17 mouse cellular contexts compared by ENCODE assay signal in the genomic region with DNA sequence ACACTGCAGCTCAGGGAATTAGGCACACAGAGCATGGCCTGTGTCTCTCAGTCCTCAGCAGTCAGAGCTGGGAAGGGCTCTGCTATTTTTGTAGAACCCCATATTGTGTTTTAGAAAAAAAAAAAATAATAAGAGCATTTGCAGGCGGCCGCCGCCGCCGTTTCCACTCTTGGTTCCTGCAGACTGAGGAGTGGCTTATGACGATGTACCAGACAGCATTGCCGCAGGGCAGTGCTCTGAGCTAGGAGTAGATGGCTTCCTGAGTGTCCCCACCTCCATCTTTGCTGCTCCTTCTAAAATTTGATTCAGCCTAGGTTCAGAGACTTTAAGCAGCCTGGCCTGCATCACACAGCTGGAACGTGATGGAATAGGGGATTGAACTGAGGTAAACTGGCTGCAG.
DNase-seq lines count a peak whose midpoint lies in the region; ATAC-seq and TF ChIP-seq lines count a peak whose summit lies in the region.
"Had no signal": no experiment of that assay in that cellular context is flagged by ENCODE, and none has a peak within 500 bp of the region (broad histone marks: within the 10 kb centered on the region; RNA-seq: fewer than 3 reads in every experiment).

No protein-coding gene starts in this region.

- no peak overlapping the region for H3K9ac ChIP-seq in forebrain, embryonic 15.5 days (replicated peaks)
- H3K9ac ChIP-seq in forebrain, embryonic 12.5 days, result no peak overlapping the region
- H3K9ac ChIP-seq in midbrain, embryonic 16.5 days (ENCODE audit: low read depth, low read length), result peak overlapping the region; percentile 21
- H3K9ac ChIP-seq: embryonic facial prominence, embryonic 12.5 days; heart, embryonic 12.5 days; liver, embryonic 15.5 days had no signal

- WGBS in forebrain, embryonic 15.5 days, result 77% methylated on average over 8 of the region's 8 CpGs
- 72% methylated on average over 8 of the region's 8 CpGs for WGBS in forebrain, embryonic 12.5 days
- WGBS in midbrain, embryonic 16.5 days, result 65% methylated on average over 8 of the region's 8 CpGs

- no peak overlapping the region for H3K4me3 ChIP-seq in forebrain, embryonic 15.5 days
- H3K4me3 ChIP-seq in forebrain, embryonic 12.5 days (replicated peaks), result no peak overlapping the region
- no peak overlapping the region for H3K4me3 ChIP-seq in layer of hippocampus, adult 2 months
- no peak overlapping the region for H3K4me3 ChIP-seq in midbrain, embryonic 16.5 days (ENCODE audit: low read depth, low read length)
- H3K4me3 ChIP-seq: embryonic facial prominence, embryonic 12.5 days; heart, embryonic 12.5 days; liver, embryonic 15.5 days had no signal

- H3K4me2 ChIP-seq in forebrain, embryonic 15.5 days (replicated peaks), result no peak overlapping the region
- H3K4me2 ChIP-seq in forebrain, embryonic 12.5 days, result no peak overlapping the region
- no peak overlapping the region for H3K4me2 ChIP-seq in midbrain, embryonic 16.5 days (ENCODE audit: low read length)
- H3K4me2 ChIP-seq: embryonic facial prominence, embryonic 12.5 days; heart, embryonic 12.5 days; liver, embryonic 15.5 days had no signal

- H3K27me3 ChIP-seq in forebrain, embryonic 15.5 days, result no peaks in the 10 kb centered on the region
- no peaks in the 10 kb centered on the region for H3K27me3 ChIP-seq in forebrain, embryonic 12.5 days
- H3K27me3 ChIP-seq in midbrain, embryonic 16.5 days (ENCODE audit: control insufficient read depth, insufficient read depth, low read depth, low read length), result no peaks in the 10 kb centered on the region
- H3K27me3 ChIP-seq: embryonic facial prominence, embryonic 12.5 days; heart, embryonic 12.5 days; liver, embryonic 15.5 days had no signal

- H3K4me1 ChIP-seq in forebrain, embryonic 15.5 days, result peaks cover 27% of the 10 kb centered on the region
- H3K4me1 ChIP-seq in forebrain, embryonic 12.5 days, result peaks cover 10% of the 10 kb centered on the region
- peaks cover 14% of the 10 kb centered on the region for H3K4me1 ChIP-seq in midbrain, embryonic 16.5 days (ENCODE audit: control insufficient read depth, insufficient read depth, low read length)
- H3K4me1 ChIP-seq: embryonic facial prominence, embryonic 12.5 days; liver, embryonic 15.5 days had no signal

- H3K36me3 ChIP-seq in forebrain, embryonic 15.5 days, result 0 out of 2 replicates have a peak, but pooled peaks cover 3% of the 10 kb centered on the region
- H3K36me3 ChIP-seq in forebrain, embryonic 12.5 days (replicated peaks), result peaks cover 16% of the 10 kb centered on the region; the same call in 1 of the 2 replicates
- H3K36me3 ChIP-seq in midbrain, embryonic 16.5 days (ENCODE audit: control insufficient read depth, insufficient read depth, low read length), result no peaks in the 10 kb centered on the region

- no peak for ATAC-seq in forebrain, embryonic 15.5 days (replicated peaks)
- ATAC-seq in forebrain, embryonic 12.5 days (ENCODE audit: low FRiP score), result no peak
- no peak for ATAC-seq in midbrain, embryonic 16.5 days

- no peaks in the 10 kb centered on the region for H3K9me3 ChIP-seq in forebrain, embryonic 15.5 days
- H3K9me3 ChIP-seq in forebrain, embryonic 12.5 days, result no peaks in the 10 kb centered on the region
- H3K9me3 ChIP-seq in midbrain, embryonic 16.5 days (replicated peaks; ENCODE audit: control insufficient read depth, low read length, poor library complexity, severe bottlenecking), result no peaks in the 10 kb centered on the region
- H3K9me3 ChIP-seq: embryonic facial prominence, embryonic 12.5 days; liver, embryonic 15.5 days had no signal

- TF ChIP-seq CTCF in layer of hippocampus, adult 2 months (conservative IDR thresholded peaks at IDR 0.05), result no peak
- no peak for TF ChIP-seq CTCF in brain, embryonic 14.5 days (IDR thresholded peaks at IDR 0.05; ENCODE audit: borderline replicate concordance, extremely low read depth, insufficient read depth, insufficient read length)

- 0 out of 2 replicates have a peak overlapping the region, but pooled peaks have one; percentile 21 for H3K27ac ChIP-seq in forebrain, embryonic 15.5 days (replicated peaks)
- H3K27ac ChIP-seq in forebrain, embryonic 12.5 days, result no peak overlapping the region
- peak overlapping the region; percentile 18 for H3K27ac ChIP-seq in layer of hippocampus, adult 2 months
- peak overlapping the region; percentile 53; the same call in 1 of the 2 replicates for H3K27ac ChIP-seq in midbrain, embryonic 16.5 days (ENCODE audit: low read length)
- H3K27ac ChIP-seq: embryonic facial prominence, embryonic 12.5 days; liver, embryonic 15.5 days had no signal

- peak in 1 of 2 experiments; percentile 22 for DNase-seq in layer of hippocampus, adult 2 months (ENCODE audit: low spot score in 2 of 2)
- DNase-seq in layer of hippocampus, adult 9-10 months (ENCODE audit: low spot score), result no peak
- DNase-seq in brain, embryonic 14.5 days (ENCODE audit: low read depth), result peak; percentile 36
- DNase-seq in thymus, postnatal 10 days (ENCODE audit: low spot score in 2 of 2), result no peak
- no peak for DNase-seq in testis, postnatal 10 days (ENCODE audit: low spot score)
- DNase-seq: adrenal gland, postnatal 10 days; cerebellum, postnatal 36 days; gastrocnemius, postnatal 14 days; kidney, adult 8-10 months; lung, postnatal 14 days; thymus, postnatal 36 days had no signal

- TF ChIP-seq POLR2A in brain, embryonic 14.5 days (IDR thresholded peaks at IDR 0.05; ENCODE audit: borderline replicate concordance, extremely low read depth, insufficient read depth, insufficient read length, poor library complexity, severe bottlenecking), result no peak
